Mouse (Mus musculus): Measurements from ENCODE around the gene Tmem200b.

DNA sequence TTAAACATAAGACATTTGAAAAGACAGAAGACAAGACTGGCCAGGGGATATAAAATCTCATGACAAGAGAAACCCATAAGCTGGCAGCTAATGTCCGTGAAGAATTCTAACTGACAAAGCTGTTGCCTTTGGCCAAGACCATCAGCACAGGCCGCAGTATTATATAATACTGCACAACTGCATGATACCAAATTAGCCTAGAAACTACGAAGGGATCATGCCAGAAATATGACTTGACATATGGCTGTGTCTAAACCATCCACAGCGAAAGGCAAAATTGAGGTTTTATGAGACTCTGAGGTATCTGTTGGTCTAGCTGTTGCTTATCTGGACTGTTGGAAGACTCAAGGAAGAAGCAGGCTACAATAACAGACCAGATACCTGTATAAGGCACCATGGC lies 19.3 kb downstream of the Tmem200b start:
- TF ChIP-seq POLR2A (IDR thresholded peaks at IDR 0.05; ENCODE audit: borderline replicate concordance, insufficient read depth, low read length), result no peak
- no peak for TF ChIP-seq CTCF (IDR thresholded peaks at IDR 0.05; ENCODE audit: borderline replicate concordance, insufficient read depth, low read depth, low read length)

Data from cerebellum, adult 2 months (tissue).